Mouse (Mus musculus) liver, postnatal 0 days (tissue): Measurements from ENCODE around the gene Dlg2.

Experiments used
- CTCF ChIP-seq: sonication (generic); IDR thresholded peaks from 2 replicates; pipeline ENCODE4 v1.5.1; 2016; ENCODE audit warnings: antibody characterized with exemption, low read depth
- EP300 ChIP-seq: IDR thresholded peaks from 2 replicates; pipeline ENCODE4 v1.6.1; 2016; ENCODE audit warnings: antibody characterized with exemption, low read depth, mild to moderate bottlenecking

DNA sequence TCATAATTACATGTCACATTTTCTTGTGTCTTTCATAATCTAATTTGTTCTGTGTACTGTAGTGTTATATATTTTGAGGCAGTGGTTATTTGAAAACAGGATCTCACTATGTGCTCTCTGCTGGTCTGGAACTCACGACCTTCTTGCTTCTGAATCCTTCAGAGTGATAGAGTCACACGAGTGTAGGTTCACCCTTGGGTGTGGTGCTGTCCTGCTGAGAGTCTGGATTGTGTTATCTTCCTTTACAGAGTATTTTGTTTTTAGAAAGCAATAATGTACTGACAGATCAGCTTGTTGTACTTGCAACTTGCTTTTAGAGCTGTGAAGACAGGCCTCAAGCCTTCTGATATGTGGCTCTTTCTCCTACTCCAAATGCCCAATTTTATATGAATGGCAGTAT lies 1953.8 kb downstream of the Dlg2 start:
- TF ChIP-seq EP300, result no peak
- TF ChIP-seq CTCF, result no peak
